Mouse (Mus musculus): ENCODE measurements around the gene Gm20388. TPM values are rescaled to one million over a fixed set of nuclear protein-coding genes. Genes with fewer than 3 reads are reported as not detected.

Gene Gm20388
- polyA plus RNA-seq, 1 experiment from 2014 or later: not detected

DNA sequence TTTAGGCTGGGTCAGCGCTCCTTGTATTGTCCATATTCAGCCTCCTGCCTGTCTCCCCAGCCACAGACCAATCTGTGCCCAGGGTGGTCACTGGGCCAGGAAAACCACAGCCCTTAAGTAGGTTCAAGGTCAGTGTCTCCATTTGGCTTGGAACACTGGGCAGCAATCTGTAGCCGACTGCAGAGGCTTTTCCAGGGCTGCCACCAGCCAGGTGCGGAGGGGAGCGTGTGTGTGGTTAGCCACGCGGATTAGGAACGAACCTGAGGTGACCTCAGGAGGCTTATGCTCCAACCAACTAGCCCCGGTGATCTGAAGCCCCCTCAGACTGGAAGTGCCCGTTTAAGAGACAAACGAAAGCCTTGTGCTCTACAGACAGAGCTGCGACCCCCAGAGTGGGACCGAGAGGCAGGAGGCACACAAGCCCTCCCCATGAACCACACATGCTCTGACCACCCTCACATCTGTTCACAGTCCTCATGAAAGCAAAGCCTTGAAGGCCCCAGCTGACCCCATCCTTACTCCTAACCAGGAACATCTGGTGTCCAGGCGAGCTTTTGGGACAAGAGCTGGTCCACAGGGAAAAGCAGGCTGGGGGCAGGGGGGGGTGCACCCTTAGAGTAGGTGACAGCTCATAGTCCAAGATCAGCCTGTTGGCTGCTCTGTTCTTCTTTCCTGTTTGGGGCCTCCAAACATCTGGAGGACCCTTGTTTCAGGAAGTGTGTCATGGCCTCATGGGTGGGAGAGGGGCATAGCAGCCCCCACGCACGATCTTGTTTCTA, 2737.7 kb downstream of the Gm20388 start:
- Histone ChIP-seq H3K9me3 (ENCODE audit: control insufficient read depth, low read length) (no peaks in the 10 kb centered on the region), H3K4me1 (replicated peaks; ENCODE audit: control insufficient read depth, insufficient read depth, low read length) (no peaks in the 10 kb centered on the region; the same call in 1 of the 2 replicates), H3K36me3 (ENCODE audit: control insufficient read depth, insufficient read depth, low read length) (0 out of 2 replicates have a peak, but pooled peaks cover 2% of the 10 kb centered on the region), H3K9ac (ENCODE audit: low read length) (no peak overlapping the region), H3K27me3 (ENCODE audit: control insufficient read depth, insufficient read depth, low read depth, low read length) (no peaks in the 10 kb centered on the region), H3K4me2 (ENCODE audit: low read depth, low read length) (no peak overlapping the region), H3K4me3 (ENCODE audit: low read length) (no peak overlapping the region), H3K27ac (ENCODE audit: low read length) (no peak overlapping the region)
- no peak for ATAC-seq (ENCODE audit: low read depth)
- 63% methylated on average over 15 of the region's 15 CpGs for WGBS

DNA sequence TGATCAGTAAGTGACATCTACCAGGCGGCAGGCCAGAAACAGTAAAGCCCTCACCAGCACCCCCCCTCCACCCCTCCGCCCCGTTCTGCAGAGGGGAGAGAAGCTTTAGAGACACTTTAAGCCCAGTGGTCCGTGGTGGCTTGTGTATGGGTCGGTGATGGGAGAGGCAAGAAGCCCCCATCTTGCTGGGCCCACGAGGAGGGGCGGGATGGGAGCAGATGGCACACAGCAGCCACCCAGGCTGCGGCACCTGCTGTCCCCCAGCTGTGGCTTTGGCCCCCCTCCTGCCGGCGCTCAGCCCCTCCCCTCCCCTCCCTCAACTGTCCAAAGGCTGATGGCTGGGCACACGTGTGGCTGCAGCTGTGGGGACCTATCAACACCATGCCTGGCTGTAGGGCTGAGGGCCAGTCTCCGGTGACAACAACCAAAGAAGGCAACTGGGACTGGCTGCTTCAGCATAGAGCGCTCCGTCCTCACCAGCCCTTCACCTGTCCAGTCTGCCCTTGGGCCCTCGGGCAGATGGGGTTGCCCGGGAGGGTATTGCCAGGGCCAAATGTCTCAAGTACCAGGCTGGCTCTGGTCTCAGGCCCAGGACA, 2740.8 kb downstream of the Gm20388 start:
- 67% methylated on average over 16 of the region's 16 CpGs for WGBS
- H3K4me3 ChIP-seq (ENCODE audit: low read length): no peak overlapping the region
- H3K9ac ChIP-seq (ENCODE audit: low read length): no peak overlapping the region
- H3K36me3 ChIP-seq (ENCODE audit: control insufficient read depth, insufficient read depth, low read length): 0 out of 2 replicates have a peak, but pooled peaks cover 2% of the 10 kb centered on the region
- no peak for ATAC-seq (ENCODE audit: low read depth)
- H3K9me3 ChIP-seq (ENCODE audit: control insufficient read depth, low read length): no peaks in the 10 kb centered on the region
- no peak overlapping the region for H3K4me2 ChIP-seq (ENCODE audit: low read depth, low read length)
- no peak overlapping the region for H3K27ac ChIP-seq (ENCODE audit: low read length)
- peaks cover 10% of the 10 kb centered on the region for H3K4me1 ChIP-seq (replicated peaks; ENCODE audit: control insufficient read depth, insufficient read depth, low read length)
- H3K27me3 ChIP-seq (ENCODE audit: control insufficient read depth, insufficient read depth, low read depth, low read length): no peaks in the 10 kb centered on the region

DNA sequence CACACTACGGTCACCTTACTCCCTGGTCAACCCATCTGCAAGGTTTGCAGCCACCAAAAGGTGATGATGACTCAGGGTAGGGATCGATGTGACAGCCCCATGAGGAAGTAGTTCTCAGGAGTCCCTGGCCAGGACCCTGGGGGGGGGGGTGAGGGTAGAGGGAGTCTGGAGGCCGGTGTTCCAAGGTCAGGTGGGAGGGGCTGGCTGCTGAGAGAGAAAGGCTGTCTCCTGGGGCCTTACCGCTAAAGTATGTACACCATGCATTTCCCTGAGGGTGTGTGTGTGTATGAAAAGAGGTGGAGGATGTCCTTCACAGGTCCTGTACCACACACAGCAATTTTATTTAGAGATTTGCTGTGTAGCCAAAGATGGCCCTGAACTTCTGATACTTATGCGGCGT, 2742.0 kb downstream of the Gm20388 start:
- H3K4me1 ChIP-seq (replicated peaks; ENCODE audit: control insufficient read depth, insufficient read depth, low read length): peaks cover 11% of the 10 kb centered on the region

DNA sequence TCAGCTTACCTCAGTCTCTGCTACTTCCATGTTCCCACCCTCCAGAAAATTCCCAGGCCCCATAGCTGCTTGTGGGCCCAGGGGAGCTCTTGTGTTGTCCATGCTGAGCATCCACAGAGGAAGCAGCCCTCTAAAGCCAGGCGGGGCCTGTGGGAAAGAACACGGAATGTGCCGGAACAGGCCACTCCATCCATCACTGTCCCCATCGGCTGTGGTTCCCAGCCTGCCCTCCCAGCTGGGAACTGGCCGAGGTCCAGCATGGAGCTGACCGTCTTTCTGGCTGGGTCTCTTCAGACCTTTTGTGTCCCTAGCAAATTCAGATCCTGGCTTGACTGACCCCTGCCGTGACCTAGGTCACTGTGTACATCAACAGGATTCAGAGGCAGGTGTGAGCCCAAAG, 2744.1 kb downstream of the Gm20388 start:
- Histone ChIP-seq H3K4me1 (replicated peaks; ENCODE audit: control insufficient read depth, insufficient read depth, low read length) (peaks cover 11% of the 10 kb centered on the region), H3K27me3 (ENCODE audit: control insufficient read depth, insufficient read depth, low read depth, low read length) (no peaks in the 10 kb centered on the region), H3K9me3 (ENCODE audit: control insufficient read depth, low read length) (no peaks in the 10 kb centered on the region), H3K27ac (ENCODE audit: low read length) (no peak overlapping the region), H3K9ac (ENCODE audit: low read length) (no peak overlapping the region), H3K4me2 (ENCODE audit: low read depth, low read length) (no peak overlapping the region), H3K36me3 (ENCODE audit: control insufficient read depth, insufficient read depth, low read length) (no peaks in the 10 kb centered on the region), H3K4me3 (ENCODE audit: low read length) (no peak overlapping the region)
- WGBS: 9% methylated on average over 7 of the region's 7 CpGs
- peak; percentile 83 for ATAC-seq (ENCODE audit: low read depth)

More for the DNA sequence above, 2742.0 kb downstream of the Gm20388 start:
- no peak for ATAC-seq (ENCODE audit: low read depth)
- Histone ChIP-seq H3K4me3 (ENCODE audit: low read length) (no peak overlapping the region), H3K4me2 (ENCODE audit: low read depth, low read length) (no peak overlapping the region), H3K9ac (ENCODE audit: low read length) (no peak overlapping the region), H3K27ac (ENCODE audit: low read length) (no peak overlapping the region), H3K27me3 (ENCODE audit: control insufficient read depth, insufficient read depth, low read depth, low read length) (no peaks in the 10 kb centered on the region), H3K9me3 (ENCODE audit: control insufficient read depth, low read length) (no peaks in the 10 kb centered on the region), H3K36me3 (ENCODE audit: control insufficient read depth, insufficient read depth, low read length) (0 out of 2 replicates have a peak, but pooled peaks cover 1% of the 10 kb centered on the region)
- WGBS: 58% methylated on average over 6 of the region's 6 CpGs

DNA sequence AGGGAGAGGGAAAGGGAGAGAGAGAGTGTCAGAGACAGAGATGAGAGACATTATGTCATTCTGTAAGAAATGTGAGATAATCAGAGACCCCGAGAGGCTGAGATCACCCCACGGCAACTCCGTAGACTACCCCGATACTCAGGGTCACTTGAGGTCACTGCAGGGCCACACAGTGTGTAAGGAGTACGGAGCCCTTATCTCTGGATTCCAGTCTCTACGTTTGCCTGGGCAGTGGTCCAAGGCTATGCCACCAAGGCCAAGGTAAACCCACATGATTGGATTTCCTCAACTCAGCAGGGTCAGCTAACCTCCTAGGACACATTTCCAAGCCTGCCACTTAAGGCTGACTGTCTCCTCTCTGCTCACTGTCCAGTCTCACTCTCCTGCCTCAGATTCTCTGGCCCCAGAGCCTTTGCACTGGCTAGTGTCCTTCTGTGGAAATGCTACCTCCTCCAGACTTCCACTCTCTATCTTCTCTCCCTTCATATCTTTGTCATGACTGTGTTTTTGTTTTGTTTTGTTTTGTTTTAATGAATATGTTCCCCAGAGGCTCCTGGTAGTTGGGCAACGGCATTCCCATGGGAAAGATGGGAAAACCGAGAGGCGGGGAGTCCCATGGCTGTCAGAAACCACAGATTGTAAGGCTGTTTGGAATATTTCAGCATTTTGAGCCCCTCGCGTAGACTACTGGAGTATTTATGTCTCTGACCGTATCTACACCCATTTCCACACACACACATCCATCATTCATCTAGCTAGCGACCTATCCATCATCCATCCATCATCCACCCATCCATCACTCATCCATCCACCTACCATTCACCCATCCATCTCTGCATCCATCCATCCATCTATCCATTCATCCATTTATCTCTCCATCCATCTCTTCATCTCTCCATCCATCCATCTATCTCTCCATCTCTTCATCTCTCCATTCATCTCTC, 2745.7 kb downstream of the Gm20388 start:
- no peaks in the 10 kb centered on the region for H3K36me3 ChIP-seq (ENCODE audit: control insufficient read depth, insufficient read depth, low read length)
- peaks cover 19% of the 10 kb centered on the region for H3K4me1 ChIP-seq (replicated peaks; ENCODE audit: control insufficient read depth, insufficient read depth, low read length)
- H3K27ac ChIP-seq (ENCODE audit: low read length): no peak overlapping the region
- no peak overlapping the region for H3K4me3 ChIP-seq (ENCODE audit: low read length)
- no peaks in the 10 kb centered on the region for H3K9me3 ChIP-seq (ENCODE audit: control insufficient read depth, low read length)
- WGBS: 60% methylated on average over 13 of the region's 13 CpGs
- no peak overlapping the region for H3K4me2 ChIP-seq (ENCODE audit: low read depth, low read length)
- H3K27me3 ChIP-seq (ENCODE audit: control insufficient read depth, insufficient read depth, low read depth, low read length): no peaks in the 10 kb centered on the region
- no peak for ATAC-seq (ENCODE audit: low read depth)
- no peak overlapping the region for H3K9ac ChIP-seq (ENCODE audit: low read length)

DNA sequence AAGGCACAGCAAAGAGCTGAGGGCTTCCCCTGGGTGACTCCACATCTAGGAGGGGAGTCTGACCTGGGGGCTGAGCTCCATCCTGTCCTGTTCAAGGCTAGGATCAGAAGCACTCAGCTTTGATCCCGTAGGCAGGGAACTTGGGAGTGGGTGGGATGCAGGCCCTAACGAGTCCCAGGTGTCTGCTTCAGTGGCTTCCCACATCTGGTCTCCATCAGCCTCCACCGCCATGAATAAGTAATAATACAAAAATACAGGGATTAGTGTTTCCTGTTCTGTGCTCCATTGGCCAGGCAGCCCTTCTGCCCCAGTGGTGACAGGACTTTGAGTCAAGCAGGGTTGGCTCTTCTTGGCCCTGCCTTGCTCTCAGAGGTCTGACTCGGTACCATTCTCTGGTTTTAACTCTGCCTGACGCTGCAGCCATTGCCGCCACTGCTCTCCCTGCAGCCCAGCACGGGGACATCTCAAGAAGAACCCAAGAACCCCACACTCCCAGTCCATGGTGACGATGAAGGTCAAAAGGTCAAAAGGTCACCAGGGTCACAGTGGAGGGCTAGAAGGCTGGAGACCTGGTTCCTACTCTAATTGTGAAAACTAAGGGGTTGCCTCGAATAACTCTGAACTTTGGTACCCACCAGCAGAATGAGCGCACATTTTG, 2747.6 kb downstream of the Gm20388 start:
- peaks cover 30% of the 10 kb centered on the region for H3K4me1 ChIP-seq (replicated peaks; ENCODE audit: control insufficient read depth, insufficient read depth, low read length)
- no peak overlapping the region for H3K4me2 ChIP-seq (ENCODE audit: low read depth, low read length)
- no peak for ATAC-seq (ENCODE audit: low read depth)
- H3K27ac ChIP-seq (ENCODE audit: low read length): no peak overlapping the region
- no peaks in the 10 kb centered on the region for H3K9me3 ChIP-seq (ENCODE audit: control insufficient read depth, low read length)
- H3K36me3 ChIP-seq (ENCODE audit: control insufficient read depth, insufficient read depth, low read length): no peaks in the 10 kb centered on the region
- no peak overlapping the region for H3K9ac ChIP-seq (ENCODE audit: low read length)
- WGBS: 68% methylated on average over 10 of the region's 10 CpGs
- no peak overlapping the region for H3K4me3 ChIP-seq (ENCODE audit: low read length)
- no peaks in the 10 kb centered on the region for H3K27me3 ChIP-seq (ENCODE audit: control insufficient read depth, insufficient read depth, low read depth, low read length)

DNA sequence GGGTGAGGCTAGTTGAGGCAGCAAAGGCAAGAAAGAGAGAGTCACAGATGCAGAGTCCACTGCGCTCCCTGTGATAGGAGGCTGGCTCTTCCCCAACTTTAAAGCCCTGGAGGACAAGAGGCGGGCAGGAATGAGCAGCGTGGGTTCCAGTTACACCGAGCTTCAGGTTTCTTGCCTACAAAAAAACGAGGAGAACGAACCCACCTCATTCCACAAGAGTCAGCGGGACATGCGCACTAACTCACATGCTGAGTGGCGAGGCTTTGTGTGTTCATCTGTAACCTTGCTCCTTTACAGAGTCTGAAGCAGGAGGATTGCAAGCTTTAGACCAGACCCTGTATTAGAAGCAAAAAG, 2748.1 kb downstream of the Gm20388 start:
- no peaks in the 10 kb centered on the region for H3K27me3 ChIP-seq (ENCODE audit: control insufficient read depth, insufficient read depth, low read depth, low read length)
- 71% methylated on average over 9 of the region's 9 CpGs for WGBS
- H3K9me3 ChIP-seq (ENCODE audit: control insufficient read depth, low read length): no peaks in the 10 kb centered on the region
- peaks cover 35% of the 10 kb centered on the region for H3K4me1 ChIP-seq (replicated peaks; ENCODE audit: control insufficient read depth, insufficient read depth, low read length)
- H3K36me3 ChIP-seq (ENCODE audit: control insufficient read depth, insufficient read depth, low read length): no peaks in the 10 kb centered on the region
- no peak overlapping the region for H3K9ac ChIP-seq (ENCODE audit: low read length)
- ATAC-seq (ENCODE audit: low read depth): no peak
- H3K4me3 ChIP-seq (ENCODE audit: low read length): no peak overlapping the region
- no peak overlapping the region for H3K4me2 ChIP-seq (ENCODE audit: low read depth, low read length)
- no peak overlapping the region for H3K27ac ChIP-seq (ENCODE audit: low read length)

DNA sequence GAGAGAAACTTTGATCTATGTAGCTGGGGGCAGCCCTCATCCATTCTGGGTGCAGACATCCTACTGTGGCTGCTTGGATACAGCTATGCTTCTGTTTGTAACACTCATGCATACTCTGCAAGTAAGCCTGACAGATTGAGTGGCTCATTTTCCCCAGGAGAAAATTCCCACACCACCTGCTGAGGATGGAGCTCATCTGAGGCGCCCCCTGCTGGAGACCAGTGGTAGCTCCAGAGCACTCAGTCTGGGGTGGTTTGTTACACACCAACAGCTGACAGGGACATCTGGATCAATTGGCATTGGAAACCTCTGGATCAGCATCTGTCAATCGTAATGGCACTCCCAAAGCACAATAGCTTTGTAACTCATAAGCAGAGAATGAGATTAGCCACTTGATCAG, 2749.4 kb downstream of the Gm20388 start:
- Histone ChIP-seq H3K9me3 (ENCODE audit: control insufficient read depth, low read length) (no peaks in the 10 kb centered on the region), H3K4me3 (ENCODE audit: low read length) (no peak overlapping the region), H3K9ac (ENCODE audit: low read length) (no peak overlapping the region), H3K4me2 (ENCODE audit: low read depth, low read length) (no peak overlapping the region), H3K4me1 (replicated peaks; ENCODE audit: control insufficient read depth, insufficient read depth, low read length) (peaks cover 43% of the 10 kb centered on the region), H3K36me3 (ENCODE audit: control insufficient read depth, insufficient read depth, low read length) (no peaks in the 10 kb centered on the region), H3K27me3 (ENCODE audit: control insufficient read depth, insufficient read depth, low read depth, low read length) (no peaks in the 10 kb centered on the region), H3K27ac (ENCODE audit: low read length) (no peak overlapping the region)
- no peak for ATAC-seq (ENCODE audit: low read depth)
- 75% methylated on average over 2 of the region's 2 CpGs for WGBS
